Mouse (Mus musculus): ENCODE data around the gene Tmem266.
A peak's percentile ranks its signal among the peaks of the same experiment; 100 is the strongest.

Tmem266 gene

GRCm38 (mm10) chr9:55332476-55332875, 5.8 kb downstream of the Tmem266 start:
- DNase-seq, result no peak

GRCm38 (mm10) chr9:55332949-55333348, 6.2 kb downstream of the Tmem266 start:
- DNase-seq, result peak; percentile 29

GRCm38 (mm10) chr9:55344165-55344564, 17.5 kb downstream of the Tmem266 start:
- DNase-seq, result no peak

- DNase-seq, result no peak
Measured at GRCm38 (mm10) chr9:55345332-55345731, 18.6 kb downstream of the Tmem266 start.

- DNase-seq, result no peak
Measured at GRCm38 (mm10) chr9:55348664-55349063, 22.0 kb downstream of the Tmem266 start.

DNA sequence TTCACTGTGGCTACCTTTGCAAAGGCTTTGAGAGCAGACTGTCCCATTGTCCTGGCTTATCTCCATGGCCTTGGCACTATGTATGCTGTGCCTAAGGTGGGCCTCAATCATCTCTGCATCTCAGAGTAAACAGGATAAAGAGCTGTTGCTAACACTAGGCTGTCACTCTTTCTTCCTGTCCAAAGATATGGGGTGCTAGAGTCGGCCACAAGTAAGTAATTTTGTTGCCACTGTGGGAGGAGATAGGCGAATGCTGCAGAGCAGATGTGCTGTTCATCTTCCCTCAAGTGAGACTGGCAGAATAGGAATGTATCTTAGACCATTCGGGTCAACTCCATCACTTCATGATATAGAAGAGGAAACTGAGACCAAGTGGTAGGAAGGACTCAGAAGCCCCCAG, 28.0 kb downstream of the Tmem266 start:
- no peak for DNase-seq

DNA sequence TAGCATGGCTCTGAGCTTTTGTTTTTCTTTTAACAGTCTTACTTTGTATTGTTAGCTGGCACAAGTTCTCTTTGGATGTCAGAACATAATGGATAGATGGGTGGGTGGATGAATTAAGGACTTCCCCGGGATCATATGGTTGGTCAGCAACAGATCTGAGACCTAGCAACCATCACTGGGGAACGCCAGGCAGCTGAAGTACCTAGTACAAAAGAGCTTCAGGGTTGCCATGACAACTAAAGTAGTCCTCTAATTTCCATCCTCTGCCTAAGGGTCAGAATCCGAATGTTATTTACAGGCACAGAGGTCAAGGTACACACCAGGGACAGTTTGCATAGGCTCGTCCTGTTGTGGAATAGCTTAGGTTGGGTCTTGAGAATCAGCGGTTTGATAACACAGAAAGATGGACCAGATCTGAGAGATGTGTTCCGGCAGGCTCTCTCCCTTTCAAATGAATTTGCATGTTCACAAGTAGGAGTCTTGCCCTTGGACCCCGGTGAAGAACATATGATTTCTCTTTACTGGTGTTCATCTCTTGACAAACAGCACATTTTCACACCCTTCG, 28.6 kb downstream of the Tmem266 start:
- no peak for DNase-seq

DNA sequence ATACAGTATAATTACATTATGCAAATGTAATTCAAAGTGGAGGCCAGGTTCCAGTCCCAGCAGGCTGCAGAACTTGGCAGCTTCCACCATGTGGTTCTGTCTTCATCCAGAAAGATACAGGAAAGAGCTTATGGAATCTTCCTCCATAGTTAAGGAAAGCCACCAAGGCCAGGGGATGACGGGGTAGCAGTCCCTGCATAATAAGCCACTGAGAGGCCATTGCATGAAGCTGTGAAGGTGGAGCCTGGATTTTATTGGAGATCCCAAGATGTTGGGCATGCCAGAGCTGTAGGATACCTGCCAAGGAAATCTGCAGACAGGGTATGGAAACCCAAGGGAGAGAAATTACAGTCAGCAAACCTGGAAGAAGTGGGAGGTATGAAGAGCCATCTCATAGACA, 30.5 kb downstream of the Tmem266 start:
- DNase-seq, result peak; percentile 14

- DNase-seq, result no peak
Measured at GRCm38 (mm10) chr9:55360372-55360771, 33.7 kb downstream of the Tmem266 start.

GRCm38 (mm10) chr9:55360861-55361260, 34.1 kb downstream of the Tmem266 start:
- DNase-seq, result no peak

DNA sequence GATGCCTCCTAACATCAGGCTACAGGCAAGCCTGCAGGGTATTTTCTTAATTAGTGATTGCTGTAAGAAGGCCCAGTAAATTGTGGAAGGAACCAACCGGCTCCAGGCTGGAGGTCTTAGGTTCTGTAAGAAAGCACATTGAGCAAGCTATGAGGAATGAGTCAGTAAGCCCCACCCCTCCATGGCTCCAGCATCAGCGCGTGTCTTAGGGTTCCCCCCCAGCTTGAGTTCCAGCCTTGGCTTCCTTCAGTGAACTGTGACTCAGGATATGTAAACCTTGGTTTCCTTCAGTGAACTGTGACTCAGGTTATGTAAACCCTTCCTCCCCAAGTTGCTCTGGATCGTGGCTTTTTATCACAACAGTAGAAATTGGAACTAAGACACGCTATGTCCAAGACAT, 35.3 kb downstream of the Tmem266 start:
- no peak for DNase-seq

DNA sequence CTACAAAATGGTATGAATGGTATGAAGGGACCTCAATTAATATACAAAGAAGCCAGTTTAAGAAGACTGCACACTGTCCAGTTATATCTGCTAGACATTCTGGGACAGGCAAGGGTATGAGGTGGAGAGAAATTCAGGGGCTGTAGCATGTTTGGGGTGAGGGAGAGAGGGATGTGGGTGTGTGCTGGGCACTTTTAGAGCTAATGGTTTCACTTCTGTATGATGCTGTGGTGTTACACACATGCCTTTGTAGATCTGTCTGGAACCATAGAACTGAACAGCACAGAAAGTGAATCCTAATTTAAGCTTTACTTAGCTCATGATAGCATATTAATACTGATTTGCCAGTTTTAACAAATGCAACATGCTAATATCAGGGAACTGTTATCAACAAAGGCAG, 37.0 kb downstream of the Tmem266 start:
- DNase-seq, result no peak

GRCm38 (mm10) chr9:55368011-55368410, 41.3 kb downstream of the Tmem266 start:
- no peak for DNase-seq

DNA sequence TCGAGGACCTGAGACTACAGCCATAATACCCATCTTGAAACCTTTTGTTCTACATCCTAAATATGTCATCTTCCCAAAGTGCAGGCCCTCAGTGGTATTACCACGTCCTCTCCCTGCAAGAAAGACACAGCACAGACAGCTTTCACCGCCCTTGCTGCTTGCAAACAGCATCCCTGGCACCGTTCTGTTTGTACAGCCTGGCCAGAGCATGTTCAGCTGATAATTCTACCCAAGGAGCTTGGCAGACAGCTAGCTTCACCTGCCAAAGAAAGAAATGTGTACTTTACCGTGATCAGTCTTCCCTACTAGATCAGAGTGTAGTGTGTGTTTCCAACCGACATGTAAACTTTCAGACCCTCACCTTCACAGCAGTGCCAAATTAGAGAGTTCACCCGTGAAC, 45.2 kb downstream of the Tmem266 start:
- no peak for DNase-seq

GRCm38 (mm10) chr9:55377603-55378250, 51.0 kb downstream of the Tmem266 start:
- no peak for DNase-seq

GRCm38 (mm10) chr9:55381456-55381855, 54.7 kb downstream of the Tmem266 start:
- no peak for DNase-seq

DNA sequence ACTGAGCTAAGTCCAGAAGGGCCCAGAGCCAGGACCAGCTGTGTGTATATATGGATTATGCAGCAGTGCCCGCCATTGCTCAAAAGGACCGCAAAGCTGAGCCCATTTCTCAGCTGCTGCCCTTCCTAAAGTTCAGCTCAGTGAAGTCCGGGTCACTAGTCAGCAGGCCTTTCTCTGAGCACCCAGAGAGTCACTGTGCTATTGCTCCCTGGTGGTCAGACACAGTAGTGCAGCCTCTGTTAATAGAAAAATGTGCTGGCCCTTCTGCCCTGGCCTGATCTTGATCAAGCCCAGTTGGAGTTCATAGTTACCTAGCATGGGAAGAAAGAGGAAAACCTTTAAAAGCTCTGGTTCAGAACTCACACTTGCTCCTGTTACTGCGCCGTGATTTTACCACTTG, 55.7 kb downstream of the Tmem266 start:
- DNase-seq, result no peak

- DNase-seq, result no peak
Measured at GRCm38 (mm10) chr9:55386117-55386516, 59.4 kb downstream of the Tmem266 start.

- DNase-seq, result no peak
Measured at GRCm38 (mm10) chr9:55387862-55388505, 61.3 kb downstream of the Tmem266 start.

DNA sequence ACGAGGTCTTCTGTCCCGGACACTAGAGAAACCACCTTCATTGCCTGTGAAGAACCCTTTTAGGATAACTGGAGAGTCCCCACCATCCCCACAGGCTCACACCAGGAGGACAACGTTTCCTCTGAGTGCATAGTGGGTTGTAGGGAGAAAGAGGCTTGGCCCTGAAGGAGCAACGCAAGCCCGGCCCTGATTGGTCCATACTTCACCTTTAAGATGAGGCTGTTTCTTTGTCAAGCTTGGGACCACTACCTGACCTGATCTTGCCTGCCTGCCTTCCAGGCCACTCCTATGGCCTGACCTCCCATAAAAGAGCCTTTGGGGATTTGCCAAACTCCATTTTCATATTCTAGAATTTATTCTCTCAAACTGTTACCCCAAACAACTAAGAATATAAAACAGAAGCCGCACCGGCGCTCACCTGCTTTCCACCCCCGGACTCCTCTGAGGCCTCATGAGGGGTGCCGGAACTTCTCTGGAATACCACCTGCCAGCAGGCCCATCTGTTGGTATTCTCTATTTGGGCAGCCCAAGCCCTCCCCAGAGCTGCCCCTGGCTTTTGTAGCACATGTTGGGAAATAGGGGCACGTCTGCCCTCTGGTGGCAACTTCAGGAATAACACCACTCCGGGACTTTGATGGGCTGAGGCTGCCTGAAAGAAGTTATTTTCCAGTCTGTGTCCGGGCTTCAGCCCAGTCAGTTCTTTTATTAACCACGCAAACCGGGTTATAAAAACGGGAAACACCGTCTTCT, 65.4 kb downstream of the Tmem266 start:
- DNase-seq, result peak; percentile 77

DNA sequence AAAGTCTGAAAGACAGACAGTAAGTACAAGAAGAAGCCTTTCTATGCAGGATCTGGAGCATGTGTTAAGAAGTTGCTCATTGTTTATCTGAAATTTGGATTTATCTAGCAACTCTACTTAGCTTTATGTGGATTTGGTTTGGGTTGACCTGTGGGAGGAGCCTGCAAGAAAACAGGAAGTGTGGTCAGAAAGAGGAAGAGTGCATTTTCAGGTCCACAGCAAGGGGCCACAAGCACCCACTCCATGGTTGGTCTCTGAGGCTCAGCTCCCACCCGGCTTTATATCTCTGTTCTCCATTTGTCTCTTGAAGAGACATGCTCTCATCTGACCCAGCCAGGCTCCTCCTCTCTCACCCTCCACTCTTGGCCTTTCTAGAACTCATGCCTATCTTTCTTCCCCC, 68.9 kb downstream of the Tmem266 start:
- no peak for DNase-seq

- no peak for DNase-seq
Measured at GRCm38 (mm10) chr9:55398985-55399554, 72.4 kb downstream of the Tmem266 start.

DNA sequence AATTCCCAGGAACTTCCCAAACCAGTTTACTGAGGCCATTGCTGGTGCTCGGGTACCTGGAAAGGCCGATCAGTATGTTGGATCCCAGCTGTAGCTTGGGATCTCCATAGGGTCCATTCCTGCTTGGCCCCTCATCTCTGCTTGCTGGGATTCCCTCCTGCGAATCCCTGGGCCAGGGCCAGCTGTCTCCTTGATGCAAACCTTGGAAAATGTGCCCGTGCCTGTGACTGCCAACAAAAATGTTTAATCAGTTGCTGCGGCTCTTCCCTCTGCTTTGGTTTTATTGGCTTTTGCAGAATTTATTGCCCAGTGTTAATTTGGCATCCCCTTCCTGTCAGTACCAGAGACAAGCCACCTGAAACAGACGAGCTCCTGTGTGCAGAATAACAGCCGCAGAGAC, 75.6 kb downstream of the Tmem266 start:
- no peak for DNase-seq

- DNase-seq, result no peak
Measured at GRCm38 (mm10) chr9:55404256-55404655, 77.5 kb downstream of the Tmem266 start.

Measured in right cerebral cortex, postnatal 25 days (tissue).